Mouse (Mus musculus) MEL (cell line): ENCODE measurements around the gene Cd180.

ENCODE experiments used
- CHD2 ChIP-seq: IDR thresholded peaks from 2 replicates; pipeline ENCODE4 v1.6.1; 2011; ENCODE audit warnings: low read length, improper control_type of control experiment
- CTCF ChIP-seq, 3 experiments: IDR thresholded peaks in 2 of 3; conservative IDR thresholded peaks in 1 of 3; 2 replicates each; pipeline ENCODE4 v1.5.1; 2011 to 2012; ENCODE audit warnings: low read length in 3 of 3, low read depth in 2 of 3, mild to moderate bottlenecking in 2 of 3, improper control_type of control experiment in 1 of 3, inconsistent platforms in 1 of 3, mixed read lengths in 1 of 3, moderate library complexity in 1 of 3; ENCODE audit not compliant: control insufficient read depth in 1 of 3, insufficient read depth in 1 of 3, poor library complexity in 1 of 3, severe bottlenecking in 1 of 3
- ELF1 ChIP-seq: IDR thresholded peaks from 2 replicates; pipeline ENCODE4 v1.6.1; 2014; ENCODE audit warnings: low read depth, mild to moderate bottlenecking, inconsistent platforms, low read length, improper control_type of control experiment, moderate library complexity
- EP300 ChIP-seq, 2 experiments: IDR thresholded peaks; 2 replicates each; pipeline ENCODE4 v1.6.1; 2011; ENCODE audit warnings: improper control_type of control experiment in 2 of 2, low read length in 2 of 2, low read depth in 1 of 2, mild to moderate bottlenecking in 1 of 2
- GATA1 ChIP-seq: IDR thresholded peaks from 2 replicates; pipeline ENCODE4 v1.6.1; 2011; ENCODE audit warnings: low read depth, low read length, improper control_type of control experiment
- MAFK ChIP-seq: IDR thresholded peaks from 2 replicates; pipeline ENCODE4 v1.6.1; 2011; ENCODE audit warnings: low read depth, mild to moderate bottlenecking, low read length, improper control_type of control experiment, borderline replicate concordance
- MAZ ChIP-seq: IDR thresholded peaks from 2 replicates; pipeline ENCODE4 v1.6.1; 2012; ENCODE audit warnings: low read depth, mild to moderate bottlenecking, inconsistent platforms, low read length, improper control_type of control experiment
- MXI1 ChIP-seq: IDR thresholded peaks from 2 replicates; pipeline ENCODE4 v1.6.1; 2011; ENCODE audit warnings: mild to moderate bottlenecking, low read depth, low read length, improper control_type of control experiment
- MYB ChIP-seq: IDR thresholded peaks from 2 replicates; pipeline ENCODE4 v1.6.1; 2011; ENCODE audit warnings: mild to moderate bottlenecking, low read depth, low read length, improper control_type of control experiment
- POLR2A ChIP-seq, 2 experiments: IDR thresholded peaks; 2 replicates each; pipeline ENCODE4 v1.6.1; 2011 to 2012; ENCODE audit warnings: low read length in 2 of 2, mild to moderate bottlenecking in 2 of 2, control low read depth in 1 of 2, improper control_type of control experiment in 1 of 2, low read depth in 1 of 2, moderate library complexity in 1 of 2; ENCODE audit not compliant: control insufficient read depth in 1 of 2, insufficient read depth in 1 of 2, poor library complexity in 1 of 2
- SIN3A ChIP-seq: IDR thresholded peaks from 2 replicates; pipeline ENCODE4 v1.6.1; 2012; ENCODE audit warnings: low read length, improper control_type of control experiment, inconsistent platforms

- TF ChIP-seq CHD2 (no peak), EP300 (IDR thresholded peaks at IDR 0.05; ENCODE audit: low read depth in 1 of 2, low read length in 2 of 2) (no peak; a peak in 1 of 4 replicates), CTCF (IDR thresholded peaks at IDR 0.05 in 2 of 3, conservative IDR thresholded peaks at IDR 0.05 in 1 of 3; ENCODE audit: control insufficient read depth in 1 of 3, insufficient read depth in 1 of 3, low read depth in 2 of 3, low read length in 3 of 3, poor library complexity in 1 of 3, severe bottlenecking in 1 of 3) (no peak), MXI1 (peak; percentile 83), GATA1 (no peak), POLR2A (IDR thresholded peaks at IDR 0.05; ENCODE audit: control insufficient read depth in 1 of 2, insufficient read depth in 1 of 2, low read depth in 1 of 2, low read length in 2 of 2, poor library complexity in 1 of 2) (peak in 1 of 2 experiments; percentile 47; a peak in 1 of 4 replicates), MAZ (no peak), MYB (peak; percentile 31; the same call in 1 of the 2 replicates), SIN3A (no peak), ELF1 (no peak), MAFK (no peak)
Observed at GRCm38 (mm10) chr13:102666233-102666614, 27.1 kb upstream of the Cd180 start.
